ENCODE assay signal across 16 mouse cellular contexts in the genomic region with DNA sequence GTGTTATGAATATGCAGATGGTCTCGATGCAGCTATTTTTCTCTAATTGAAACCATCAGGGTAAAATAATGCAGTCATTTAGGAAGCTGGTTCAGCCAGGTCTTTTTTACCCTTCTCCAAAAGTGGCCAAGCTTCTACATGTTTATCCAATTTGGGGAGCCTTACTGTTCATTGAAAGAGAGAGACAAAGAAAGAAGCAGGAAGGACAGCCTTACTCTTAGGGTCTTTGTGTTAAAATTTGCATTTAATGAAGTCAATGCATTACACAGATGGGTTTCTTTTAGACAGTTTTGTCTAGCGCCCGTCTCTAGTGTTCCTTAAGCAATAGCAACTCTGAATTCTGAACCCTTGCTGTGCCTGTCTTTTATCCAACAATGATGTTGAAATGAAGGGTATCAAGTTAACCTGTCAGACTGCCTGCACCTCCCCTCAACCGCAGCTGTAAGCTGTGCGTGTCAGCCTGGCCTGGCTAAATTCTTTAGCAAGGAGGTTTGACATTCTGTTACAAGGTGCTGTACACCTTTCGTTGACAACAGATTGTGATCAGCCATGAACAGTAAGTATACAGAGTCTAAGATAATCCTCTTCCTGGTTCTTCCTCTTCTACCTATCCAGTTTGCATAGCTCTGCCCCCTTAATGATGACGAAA.
DNase-seq lines count a peak whose midpoint lies in the region; ATAC-seq and TF ChIP-seq lines count a peak whose summit lies in the region.
"Had no signal": no experiment of that assay in that cellular context is flagged by ENCODE, and none has a peak within 500 bp of the region (broad histone marks: within the 10 kb centered on the region; RNA-seq: fewer than 3 reads in every experiment).

No protein-coding gene starts in this region.

- H3K4me3 ChIP-seq in layer of hippocampus, adult 2 months: no peak overlapping the region
- no peak overlapping the region for H3K4me3 ChIP-seq in embryonic facial prominence, embryonic 13.5 days
- H3K4me3 ChIP-seq in hindbrain, embryonic 12.5 days: no peak overlapping the region
- H3K4me3 ChIP-seq in midbrain, embryonic 15.5 days: no peak overlapping the region
- H3K4me3 ChIP-seq: erythroblast, embryonic 14.5 days had no signal

- H3K36me3 ChIP-seq in embryonic facial prominence, embryonic 13.5 days: no peaks in the 10 kb centered on the region
- no peaks in the 10 kb centered on the region for H3K36me3 ChIP-seq in hindbrain, embryonic 12.5 days
- no peaks in the 10 kb centered on the region for H3K36me3 ChIP-seq in midbrain, embryonic 15.5 days (replicated peaks)

- no peaks in the 10 kb centered on the region for H3K9me3 ChIP-seq in embryonic facial prominence, embryonic 13.5 days
- H3K9me3 ChIP-seq in hindbrain, embryonic 12.5 days (replicated peaks): no peaks in the 10 kb centered on the region
- no peaks in the 10 kb centered on the region for H3K9me3 ChIP-seq in midbrain, embryonic 15.5 days

- peaks cover 30% of the 10 kb centered on the region for H3K4me1 ChIP-seq in embryonic facial prominence, embryonic 13.5 days
- peaks cover 6% of the 10 kb centered on the region for H3K4me1 ChIP-seq in hindbrain, embryonic 12.5 days
- H3K4me1 ChIP-seq in midbrain, embryonic 15.5 days: peaks cover 10% of the 10 kb centered on the region

- peak in 1 of 2 experiments; percentile 27 for DNase-seq in layer of hippocampus, adult 2 months (ENCODE audit: low spot score in 2 of 2)
- no peak for DNase-seq in layer of hippocampus, postnatal 25 days (ENCODE audit: extremely low spot score in 1 of 2, low spot score in 1 of 2)
- no peak for DNase-seq in cerebellum, postnatal 14 days
- DNase-seq in ovary, postnatal 14 days (ENCODE audit: low spot score): no peak
- DNase-seq: adrenal gland, postnatal 10 days; cerebellum, adult 18-20 months; gastrocnemius, postnatal 14 days; lung, adult 18-20 months; right cerebral cortex, postnatal 25 days; thymus, postnatal 4 days had no signal

- H3K9ac ChIP-seq in embryonic facial prominence, embryonic 13.5 days: no peak overlapping the region
- H3K9ac ChIP-seq in hindbrain, embryonic 12.5 days: no peak overlapping the region
- H3K9ac ChIP-seq in midbrain, embryonic 15.5 days: no peak overlapping the region

- no peak for TF ChIP-seq CTCF in layer of hippocampus, adult 2 months (conservative IDR thresholded peaks at IDR 0.05)

- peak overlapping the region; percentile 57; the same call in 1 of the 2 replicates for H3K27ac ChIP-seq in layer of hippocampus, adult 2 months
- H3K27ac ChIP-seq in embryonic facial prominence, embryonic 13.5 days: peak overlapping the region; percentile 92
- H3K27ac ChIP-seq in hindbrain, embryonic 12.5 days: peak overlapping the region; percentile 26; the same call in 1 of the 2 replicates
- peak overlapping the region; percentile 47; the same call in 1 of the 2 replicates for H3K27ac ChIP-seq in midbrain, embryonic 15.5 days

- peak; percentile 81 for ATAC-seq in embryonic facial prominence, embryonic 13.5 days (ENCODE audit: insufficient number of reproducible peaks, insufficient read depth, low FRiP score, low TSS enrichment, low read depth)
- peak; percentile 63 for ATAC-seq in hindbrain, embryonic 12.5 days (ENCODE audit: low FRiP score)
- ATAC-seq in midbrain, embryonic 15.5 days (replicated peaks): peak; percentile 50; the same call in 1 of the 2 replicates
- ATAC-seq: intestine, embryonic 16.5 days; Patski had no signal

- WGBS in embryonic facial prominence, embryonic 13.5 days: 13% methylated on average over 7 of the region's 7 CpGs
- 30% methylated on average over 7 of the region's 7 CpGs for WGBS in hindbrain, embryonic 12.5 days
- 36% methylated on average over 7 of the region's 7 CpGs for WGBS in midbrain, embryonic 15.5 days

- no peaks in the 10 kb centered on the region for H3K27me3 ChIP-seq in embryonic facial prominence, embryonic 13.5 days
- H3K27me3 ChIP-seq in hindbrain, embryonic 12.5 days: peaks cover 1% of the 10 kb centered on the region; the same call in 1 of the 2 replicates
- no peaks in the 10 kb centered on the region for H3K27me3 ChIP-seq in midbrain, embryonic 15.5 days (replicated peaks)
- H3K27me3 ChIP-seq: Patski had no signal

- H3K4me2 ChIP-seq in embryonic facial prominence, embryonic 13.5 days: peak overlapping the region; percentile 32
- no peak overlapping the region for H3K4me2 ChIP-seq in hindbrain, embryonic 12.5 days (replicated peaks)
- H3K4me2 ChIP-seq in midbrain, embryonic 15.5 days: no peak overlapping the region

Comparison
In these comparisons a context has a peak if more than half of its experiments do, and no peak if none do; other contexts are left out.
1. H3K27ac ChIP-seq: peak in every context shown above with its lines; median percentile 92 in embryonic facial prominence, embryonic 13.5 days; 57 in layer of hippocampus, adult 2 months; 47 in midbrain, embryonic 15.5 days; 26 in hindbrain, embryonic 12.5 days.